Mouse (Mus musculus): ENCODE data around the gene Zfp940.
"Not testable (repeated sequence)": the region's sequence is repeated elsewhere in the genome, so short reads cannot be mapped to it uniquely, and the experiment has no call there.

Gene Zfp940

DNA sequence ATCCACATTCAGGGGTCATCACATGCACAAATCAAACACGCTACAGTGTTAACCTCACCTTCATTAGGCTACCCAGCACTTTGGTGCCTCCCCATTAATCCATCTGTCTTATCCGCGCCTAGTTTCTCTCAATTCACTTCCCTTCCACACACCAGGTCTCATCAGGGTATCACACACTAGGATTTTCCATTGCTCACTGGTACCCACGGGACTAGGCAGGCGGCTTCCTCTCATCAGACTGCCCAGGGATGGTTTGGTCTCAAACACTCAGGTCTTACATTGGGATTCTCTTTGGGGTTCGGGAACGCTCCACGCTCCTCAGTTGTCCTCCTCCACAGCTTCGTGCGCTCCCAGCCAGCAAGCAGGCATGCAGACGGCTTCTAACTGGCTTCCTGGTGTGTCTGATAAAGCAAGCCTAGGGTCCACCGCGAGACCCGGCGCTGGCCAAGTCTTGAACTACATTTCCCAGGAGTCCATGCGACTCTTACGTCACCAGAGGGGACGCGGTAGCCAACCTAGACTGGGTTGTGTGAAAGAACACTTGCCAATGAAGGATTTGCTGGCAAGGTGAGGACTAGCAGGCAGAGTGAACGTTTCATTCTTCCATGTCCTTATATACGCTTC is at the start of gene Zfp940:
TSS of gene Zfp940 (minus strand) at position 451 of the 624 bp plus-strand sequence.
- peak; percentile 66 to 81 for DNase-seq

GRCm38 (mm10) chr7:29898351-29898750 is 44.9 kb upstream of the Zfp940 start:
- no peak for DNase-seq

- no peak for DNase-seq
Observed at GRCm38 (mm10) chr7:29892756-29893155, 39.3 kb upstream of the Zfp940 start.

DNA sequence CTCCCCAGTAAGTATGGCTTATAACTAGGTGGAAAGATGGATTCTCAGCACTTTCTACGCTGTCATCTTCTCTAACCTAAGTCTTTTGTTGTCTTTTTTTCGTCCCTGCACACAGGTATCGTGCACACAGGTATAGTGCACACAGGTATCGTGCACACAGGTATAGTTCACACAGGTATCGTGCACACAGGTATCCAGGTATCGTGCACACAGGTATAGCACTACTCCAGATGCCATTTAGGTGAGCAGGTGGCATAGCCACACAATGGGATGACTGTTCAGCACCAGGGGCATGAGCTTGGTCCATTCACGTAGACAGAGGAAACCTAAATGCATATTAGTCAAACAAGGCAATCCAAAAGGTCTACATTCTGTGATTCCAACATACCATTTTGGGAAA is 37.0 kb upstream of the Zfp940 start:
- no peak for DNase-seq

DNA sequence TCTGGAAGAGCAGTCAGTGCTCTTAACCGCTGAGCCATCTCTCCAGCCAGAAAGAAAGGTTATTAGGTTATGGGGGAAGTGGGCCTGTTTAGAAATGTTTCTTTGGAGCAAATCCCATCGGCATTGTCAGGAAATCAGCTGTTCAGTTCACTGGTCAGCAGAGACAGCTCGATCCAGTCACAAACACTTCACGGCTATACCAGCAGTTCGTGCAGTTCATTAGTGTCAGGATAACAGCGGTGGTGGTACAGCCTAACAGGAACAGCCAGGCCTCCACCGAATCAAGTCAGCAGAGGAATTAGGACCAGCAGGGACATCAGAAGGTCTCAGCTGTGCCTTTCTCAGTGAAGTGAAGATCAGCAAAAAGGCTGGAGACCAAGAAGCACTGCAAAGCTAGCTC is 27.4 kb upstream of the Zfp940 start:
- no peak for DNase-seq

GRCm38 (mm10) chr7:29880056-29880455 is 26.6 kb upstream of the Zfp940 start:
- DNase-seq = no peak

- not testable (repeated sequence) for DNase-seq
Observed at GRCm38 (mm10) chr7:29877561-29877960, 24.1 kb upstream of the Zfp940 start.

GRCm38 (mm10) chr7:29874256-29874655 is 20.8 kb upstream of the Zfp940 start:
- DNase-seq = no peak

GRCm38 (mm10) chr7:29861660-29862059 is 8.2 kb upstream of the Zfp940 start:
- no peak for DNase-seq

GRCm38 (mm10) chr7:29859532-29860517 is 6.4 kb upstream of the Zfp940 start, which contains the start of gene Zfp420:
Gene Zfp420, plus strand, starts transcription at chr7:29859979.
- peak; percentile 79 to 88 for DNase-seq

DNA sequence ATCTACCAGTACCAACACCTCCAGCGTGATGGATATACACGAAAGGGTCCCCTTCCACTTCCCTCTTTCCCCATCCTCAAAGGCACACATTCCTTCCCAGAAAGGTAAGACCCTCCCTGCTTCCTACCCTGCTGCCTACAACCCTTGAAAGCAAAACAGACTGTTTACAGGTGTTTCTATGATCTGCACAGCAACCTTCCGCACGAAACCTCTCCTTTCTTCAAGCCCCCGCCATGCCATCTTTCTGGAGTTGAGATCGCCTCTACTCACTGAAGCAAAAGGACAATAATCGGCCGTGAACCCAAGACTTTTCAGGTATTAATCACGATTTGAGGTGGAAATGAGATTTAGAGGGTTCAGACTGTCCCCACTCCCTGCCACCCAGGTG is 644 bp downstream of the Zfp940 start:
- DNase-seq = no peak

DNA sequence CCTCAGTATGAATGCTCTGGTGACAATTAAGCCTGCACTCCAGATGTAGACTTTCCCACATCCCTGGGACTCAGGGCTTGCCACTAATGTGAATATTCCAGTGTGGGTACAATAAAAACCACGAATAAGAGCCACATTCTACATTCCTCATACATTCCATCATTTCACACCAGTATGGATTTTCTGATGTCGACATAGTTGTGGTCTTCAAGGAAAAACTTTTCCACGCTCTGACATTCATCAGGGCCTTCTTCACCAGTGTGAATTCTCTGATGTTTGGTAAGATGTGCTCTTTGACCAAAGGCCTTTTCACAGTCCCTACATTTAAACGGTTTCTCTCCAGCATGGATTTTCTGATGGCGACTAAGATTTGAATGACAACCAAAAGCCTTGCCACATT is 8.9 kb downstream of the Zfp940 start:
- no peak for DNase-seq

DNA sequence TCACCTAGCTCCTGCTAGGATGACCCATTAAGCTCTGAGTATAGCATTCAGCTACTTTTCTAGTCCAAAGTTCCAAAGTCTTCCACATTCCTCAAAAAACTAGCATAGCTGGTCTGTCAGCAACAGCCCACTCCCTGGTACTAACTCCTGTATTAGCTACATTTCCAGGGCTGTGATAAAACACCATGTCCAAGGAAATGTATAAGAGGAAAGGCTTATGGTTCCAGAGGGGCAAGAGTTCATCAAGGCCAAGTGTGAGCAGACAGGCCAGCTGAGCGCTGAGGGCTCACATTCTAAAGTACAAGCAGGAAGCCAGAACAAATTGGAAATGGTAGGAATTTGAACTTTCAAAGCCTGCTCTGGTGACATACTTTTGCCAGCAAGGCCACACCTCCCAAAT is 11.4 kb downstream of the Zfp940 start:
- no peak for DNase-seq

DNA sequence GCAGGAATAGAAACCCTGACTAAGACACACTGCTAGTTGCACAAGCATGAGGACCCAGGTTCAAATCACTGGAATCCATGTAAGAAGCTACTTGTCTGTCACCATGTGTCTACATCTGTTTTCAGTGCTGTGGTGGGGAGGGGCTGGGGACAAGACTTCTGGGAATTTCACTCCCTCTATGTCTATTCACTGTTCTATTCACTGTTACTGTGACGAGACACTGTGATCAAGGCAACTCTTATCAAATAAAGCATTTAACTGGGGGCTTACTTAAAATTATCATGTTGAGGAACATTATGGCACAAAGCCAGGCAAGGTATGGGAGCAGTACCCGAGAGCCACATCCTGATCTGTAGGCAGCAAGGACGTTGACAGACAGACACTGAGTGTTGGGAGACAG is 14.2 kb downstream of the Zfp940 start:
- no peak for DNase-seq

DNA sequence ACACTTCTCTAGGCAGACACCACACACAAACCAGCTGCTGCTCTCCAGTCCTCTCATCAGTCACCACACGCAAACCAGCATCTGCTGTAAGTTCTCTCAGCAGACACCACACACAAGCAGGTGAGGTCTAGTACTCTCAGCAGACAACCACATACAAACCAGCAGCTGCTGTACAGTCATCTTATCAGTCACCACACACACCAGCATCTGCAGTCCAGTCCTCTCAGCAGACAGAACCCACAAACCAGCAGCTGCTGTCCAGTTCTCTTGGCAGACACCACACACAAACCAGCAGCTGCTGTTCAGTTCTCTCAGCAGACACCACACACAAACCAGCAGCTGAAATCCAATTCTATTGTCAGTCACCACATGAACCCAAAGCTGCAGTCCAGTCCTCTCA is 16.7 kb downstream of the Zfp940 start:
- DNase-seq = no peak

- DNase-seq = no peak
Observed at GRCm38 (mm10) chr7:29829804-29830203, 23.7 kb downstream of the Zfp940 start.

DNA sequence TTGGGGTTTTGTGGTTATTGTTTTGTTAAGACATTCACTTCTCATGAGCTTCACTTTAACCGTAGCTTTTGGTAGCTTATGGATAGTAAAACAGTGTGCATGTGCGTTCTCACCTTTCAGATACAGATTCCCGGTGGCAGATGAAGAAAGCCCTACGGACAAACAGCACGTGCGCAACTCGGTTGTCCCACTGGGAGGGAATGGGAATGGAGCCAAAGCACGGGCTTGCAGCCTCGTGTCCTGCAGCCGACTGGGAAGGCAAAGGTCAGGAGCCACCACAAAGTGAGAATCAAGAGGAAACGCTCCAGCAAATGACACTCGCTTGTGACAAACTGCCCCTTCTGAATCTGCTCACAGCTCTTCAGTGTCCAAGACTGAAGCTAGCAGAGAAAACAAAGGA is 25.5 kb downstream of the Zfp940 start:
- DNase-seq = no peak

- DNase-seq = peak; percentile 32 to 60
Observed at GRCm38 (mm10) chr7:29818619-29819254, 34.7 kb downstream of the Zfp940 start.

DNA sequence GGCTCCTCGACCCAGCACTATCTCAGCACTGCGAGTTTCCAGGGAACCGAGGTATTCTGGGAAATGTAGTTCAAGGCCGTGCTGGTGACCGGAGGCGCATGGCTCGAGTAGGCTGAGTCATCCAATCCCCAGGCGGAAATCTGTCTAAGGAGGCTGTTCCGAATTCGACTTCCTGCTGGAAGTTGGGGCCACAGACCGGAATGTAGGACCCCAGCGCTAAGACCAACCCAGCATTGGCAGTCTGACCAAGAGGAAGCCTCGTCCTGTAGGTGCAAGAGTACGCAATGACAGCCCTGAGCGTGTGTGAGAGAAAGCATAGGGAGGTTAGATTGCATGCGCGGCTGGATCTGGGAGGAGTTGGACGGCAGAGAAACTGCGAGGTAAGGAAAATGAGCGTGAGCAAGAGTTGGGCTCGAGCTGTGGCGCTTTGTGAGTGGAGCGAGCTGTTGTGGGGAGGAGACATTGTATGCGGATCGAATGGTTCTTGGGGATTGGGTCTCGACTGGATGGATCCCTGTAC is 37.5 kb downstream of the Zfp940 start, which contains the start of gene Zfp790:
TSS of gene Zfp790 (plus strand) at position 205 of the 520 bp plus-strand sequence.
- DNase-seq = peak; percentile 79 to 83

- no peak for DNase-seq
Observed at GRCm38 (mm10) chr7:29815061-29815784, 38.2 kb downstream of the Zfp940 start.

DNA sequence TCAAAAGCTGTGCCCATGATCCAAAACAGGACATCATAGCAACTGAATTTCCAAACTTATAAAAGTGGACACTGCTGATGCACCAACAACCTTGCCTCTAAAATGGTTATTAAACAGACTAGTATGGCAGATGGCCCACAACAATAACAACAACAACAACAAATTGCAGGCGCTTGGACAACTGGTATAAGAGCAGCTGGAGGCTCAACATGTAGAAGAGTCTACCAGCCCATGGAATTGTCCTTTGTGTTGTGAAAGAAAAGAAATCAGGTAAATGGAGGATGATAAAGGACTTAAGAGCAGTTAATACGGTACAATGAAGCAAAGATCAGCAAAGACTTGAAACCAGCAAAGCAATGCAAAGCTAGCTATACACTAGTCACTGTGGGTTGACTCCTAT is 39.1 kb downstream of the Zfp940 start:
- no peak for DNase-seq

DNA sequence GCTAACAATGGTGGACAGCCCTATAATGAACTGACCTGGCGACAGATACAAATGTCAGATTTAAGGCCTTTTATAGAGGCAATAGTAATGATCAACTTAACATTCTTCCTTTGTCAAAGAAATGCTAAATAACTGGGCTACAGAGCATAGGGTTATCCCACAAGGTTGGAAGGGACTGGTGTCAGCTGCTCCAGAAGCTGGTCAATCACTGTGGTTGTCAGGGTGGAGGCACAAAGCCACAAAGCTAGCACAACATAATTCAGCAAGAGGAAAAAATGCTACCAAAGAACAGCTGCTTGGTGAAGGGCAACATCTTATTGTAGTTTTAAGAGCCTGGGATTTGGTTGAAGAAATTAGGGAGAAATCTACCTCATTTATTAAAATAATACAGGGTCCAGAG is 41.2 kb downstream of the Zfp940 start:
- DNase-seq = no peak
